Mouse (Mus musculus): Measurements from ENCODE around the gene Naglu. TPM values are rescaled to one million over a fixed set of nuclear protein-coding genes. Genes with fewer than 3 reads are reported as not detected.

Gene Naglu
- total RNA-seq, 2 experiments from 2014 or later = 9.4 to 10.2 TPM

DNA sequence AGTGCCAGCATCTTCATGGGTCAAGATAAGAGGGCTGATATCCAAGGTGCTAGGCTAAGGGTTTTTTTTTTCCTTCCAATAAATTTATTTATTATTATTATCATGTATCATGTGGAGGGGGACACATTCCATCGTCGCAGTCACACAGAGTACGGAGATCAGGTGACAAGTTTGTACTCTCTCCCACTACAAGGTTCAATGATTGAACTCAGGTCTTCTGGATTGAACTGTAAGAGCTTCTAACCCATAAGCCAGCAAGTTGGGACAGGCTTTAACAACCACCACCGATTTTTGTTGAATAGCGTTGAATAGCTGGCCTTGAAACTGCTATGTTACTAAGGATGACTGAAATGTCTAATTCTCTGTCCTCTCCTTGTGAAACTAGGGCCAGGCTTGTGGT is 10.6 kb downstream of the Naglu start:
- intact Hi-C loops (cut with DNase I) = loop anchor here (5.0 kb wide), 1 partner anchor 97 kb away; the partner anchor contains the start of gene Ccr10
- DNase-seq (ENCODE audit: extremely low spot score in 1 of 2, low spot score in 2 of 2) = no peak

GRCm38 (mm10) chr11:101081659-101082058 is 11.8 kb downstream of the Naglu start:
- intact Hi-C loops (cut with DNase I) = loop anchor here (5.0 kb wide), 1 partner anchor 96 kb away; the partner anchor contains the start of gene Ccr10
- DNase-seq (ENCODE audit: extremely low spot score in 1 of 2, low spot score in 2 of 2) = peak in 1 of 2 experiments; percentile 18

GRCm38 (mm10) chr11:101082208-101083082 is 12.6 kb downstream of the Naglu start, which contains the start of gene Coasy:
Gene Coasy (plus strand): TSS chr11:101082565.
- DNase-seq (ENCODE audit: extremely low spot score in 1 of 2, low spot score in 2 of 2) = peak; percentile 85 to 90
- intact Hi-C loops (cut with DNase I) = loop anchor here (5.0 kb wide), 1 partner anchor 95 kb away; the partner anchor contains the start of gene Ccr10

DNA sequence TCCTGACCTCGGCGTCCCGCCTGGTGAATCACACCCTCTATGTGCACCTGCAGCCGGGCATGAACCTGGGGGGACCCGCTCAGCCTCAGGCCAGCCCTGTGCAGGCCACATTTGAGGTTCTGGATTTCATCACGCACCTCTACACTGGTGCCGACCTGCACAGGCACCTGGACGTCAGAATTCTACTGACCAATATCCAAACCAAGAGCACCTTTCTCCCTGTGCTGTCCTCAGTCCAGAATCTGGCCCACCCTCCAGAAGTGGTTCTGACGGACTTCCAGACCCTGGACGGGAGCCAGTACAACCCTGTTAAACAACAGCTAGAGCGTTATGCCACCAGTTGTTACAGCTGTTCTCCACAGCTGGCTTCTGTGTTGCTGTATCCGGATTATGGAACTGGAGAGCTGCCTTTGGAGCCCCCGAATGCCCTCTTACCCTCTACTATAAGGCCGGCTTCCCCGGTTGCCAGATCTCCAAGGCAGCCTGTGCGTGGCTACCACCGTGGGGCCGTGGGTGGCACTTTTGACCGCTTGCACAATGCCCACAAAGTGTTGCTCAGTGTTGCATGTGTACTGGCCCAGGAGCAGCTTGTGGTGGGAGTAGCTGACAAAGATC is 13.4 kb downstream of the Naglu start:
- intact Hi-C loops (cut with DNase I) = loop anchor here (5.0 kb wide), 1 partner anchor 94 kb away; the partner anchor contains the start of gene Ccr10
- DNase-seq (ENCODE audit: extremely low spot score in 1 of 2, low spot score in 2 of 2) = peak in 1 of 2 experiments; percentile 65

DNA sequence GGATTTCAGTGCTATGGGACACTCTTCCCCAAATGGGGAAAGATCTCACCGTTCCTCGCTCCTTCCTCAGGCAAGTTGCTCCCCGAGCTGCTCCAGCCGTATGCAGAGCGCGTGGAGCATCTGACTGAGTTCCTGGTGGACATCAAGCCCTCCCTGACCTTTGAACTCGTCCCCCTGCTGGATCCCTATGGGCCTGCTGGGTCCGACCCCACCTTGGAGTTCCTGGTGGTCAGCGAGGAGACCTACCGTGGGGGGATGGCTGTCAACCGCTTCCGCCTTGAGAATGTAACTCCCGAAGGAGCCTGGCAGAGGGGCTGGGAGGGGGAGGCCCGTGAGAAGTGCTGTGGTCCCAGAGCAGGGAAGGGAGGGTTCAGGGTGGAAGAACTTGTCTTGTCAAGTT is 14.4 kb downstream of the Naglu start:
- DNase-seq (ENCODE audit: extremely low spot score in 1 of 2, low spot score in 2 of 2) = peak in 1 of 2 experiments; percentile 32
- intact Hi-C loops (cut with DNase I) = loop anchor here (5.0 kb wide), 1 partner anchor 93 kb away; the partner anchor contains the start of gene Ccr10

DNA sequence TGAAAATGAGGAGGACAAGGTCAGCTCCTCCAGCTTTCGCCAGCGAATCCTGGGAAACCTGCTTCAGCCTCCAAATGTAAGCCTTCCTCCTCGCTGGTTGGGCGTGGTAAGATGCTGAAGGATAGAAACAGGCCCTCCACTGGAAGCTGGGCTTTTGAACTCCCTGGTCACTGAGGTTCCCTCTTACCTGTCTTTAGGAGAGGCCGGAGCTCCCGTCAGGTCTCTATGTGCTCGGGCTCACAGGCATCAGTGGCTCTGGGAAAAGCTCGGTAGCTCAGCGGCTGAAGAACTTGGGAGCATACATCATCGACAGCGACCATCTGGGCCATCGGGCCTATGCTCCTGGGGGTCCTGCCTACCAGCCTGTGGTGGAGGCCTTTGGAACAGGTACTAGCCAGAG is 15.0 kb downstream of the Naglu start:
- intact Hi-C loops (cut with DNase I) = loop anchor here (5.0 kb wide), 1 partner anchor 92 kb away; the partner anchor contains the start of gene Ccr10

GRCm38 (mm10) chr11:101085617-101086322 is 16.0 kb downstream of the Naglu start:
- peak in 1 of 2 experiments; percentile 16 for DNase-seq (ENCODE audit: extremely low spot score in 1 of 2, low spot score in 2 of 2)
- intact Hi-C loops (cut with DNase I) = no loop called here

More for the DNA sequence above, 15.0 kb downstream of the Naglu start:
- peak in 1 of 2 experiments; percentile 22 for DNase-seq (ENCODE audit: extremely low spot score in 1 of 2, low spot score in 2 of 2)

DNA sequence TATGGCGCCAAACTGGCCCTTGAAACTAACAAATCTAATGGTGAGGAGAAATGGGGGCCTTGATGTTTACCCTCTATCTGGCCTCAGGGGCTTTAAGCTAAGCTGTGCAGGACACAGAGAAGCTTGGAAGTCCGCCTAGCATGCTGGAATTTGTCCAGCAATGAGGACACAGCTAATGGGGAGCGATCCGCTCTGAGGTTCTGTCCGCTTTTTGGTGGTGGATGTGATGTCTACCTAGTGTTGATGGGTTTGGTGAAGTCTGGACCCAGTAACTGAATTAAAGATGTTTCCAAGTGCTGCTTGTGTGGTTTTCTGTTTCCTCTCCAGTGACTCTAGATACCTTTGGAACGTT is 16.5 kb downstream of the Naglu start:
- no peak for DNase-seq (ENCODE audit: extremely low spot score in 1 of 2, low spot score in 2 of 2)
- intact Hi-C loops (cut with DNase I) = no loop called here

DNA sequence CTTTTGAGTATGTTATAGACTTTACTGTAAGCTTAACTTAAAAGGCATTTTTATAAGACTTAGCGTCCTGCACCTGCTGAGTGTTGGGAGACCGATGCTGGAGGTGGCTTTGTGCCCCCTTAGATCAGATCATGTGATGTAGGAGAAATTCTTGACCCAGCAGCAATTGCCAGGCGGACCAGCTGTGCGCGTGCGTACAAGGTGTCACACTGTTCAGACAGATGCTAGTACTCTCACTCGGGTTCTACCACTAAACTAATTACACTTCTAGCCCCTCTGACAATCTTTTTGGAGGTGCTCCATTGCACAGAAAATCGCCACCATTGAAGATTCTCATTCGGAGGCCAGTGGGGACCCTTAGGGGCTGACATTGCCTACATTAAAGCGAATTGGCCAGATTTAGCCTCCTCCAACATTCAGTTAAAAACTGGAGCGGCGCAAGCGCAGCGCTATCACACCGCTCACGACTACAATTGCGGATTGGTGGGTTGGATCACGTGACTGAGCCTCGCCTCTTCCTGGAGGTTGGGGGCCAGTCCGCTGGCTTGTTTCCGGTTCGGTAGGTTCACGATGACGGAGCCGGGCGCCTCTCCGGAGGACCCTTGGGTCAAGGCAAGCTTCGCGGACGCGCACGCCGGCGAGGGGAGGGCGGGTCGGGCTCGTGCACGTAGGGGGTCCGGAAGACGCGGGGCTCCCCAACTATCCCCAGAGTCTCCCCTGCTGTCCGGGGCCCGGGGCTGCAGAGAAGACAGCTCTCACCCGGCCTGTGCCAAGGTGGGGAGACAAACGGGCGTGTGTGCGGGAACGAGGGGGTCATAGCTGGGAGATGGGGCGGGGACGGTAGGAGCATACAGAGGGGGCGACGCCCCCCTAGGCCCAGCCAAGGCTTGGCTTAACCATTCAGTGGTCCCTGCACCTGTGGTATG is 17.2 kb downstream of the Naglu start, which contains the start of gene Mlx:
Gene Mlx (plus strand): TSS at position 522 of the 926 bp plus-strand sequence.
- intact Hi-C loops (cut with DNase I) = no loop called here
- peak; percentile 91 to 95 for DNase-seq (ENCODE audit: extremely low spot score in 1 of 2, low spot score in 2 of 2)

- intact Hi-C loops (cut with DNase I) = no loop called here
- DNase-seq (ENCODE audit: extremely low spot score in 1 of 2, low spot score in 2 of 2) = peak in 1 of 2 experiments; percentile 38
Observed at GRCm38 (mm10) chr11:101087682-101088055, 17.9 kb downstream of the Naglu start.

GRCm38 (mm10) chr11:101089931-101090330 is 20.1 kb downstream of the Naglu start:
- intact Hi-C loops (cut with DNase I) = no loop called here
- DNase-seq (ENCODE audit: extremely low spot score in 1 of 2, low spot score in 2 of 2) = no peak

DNA sequence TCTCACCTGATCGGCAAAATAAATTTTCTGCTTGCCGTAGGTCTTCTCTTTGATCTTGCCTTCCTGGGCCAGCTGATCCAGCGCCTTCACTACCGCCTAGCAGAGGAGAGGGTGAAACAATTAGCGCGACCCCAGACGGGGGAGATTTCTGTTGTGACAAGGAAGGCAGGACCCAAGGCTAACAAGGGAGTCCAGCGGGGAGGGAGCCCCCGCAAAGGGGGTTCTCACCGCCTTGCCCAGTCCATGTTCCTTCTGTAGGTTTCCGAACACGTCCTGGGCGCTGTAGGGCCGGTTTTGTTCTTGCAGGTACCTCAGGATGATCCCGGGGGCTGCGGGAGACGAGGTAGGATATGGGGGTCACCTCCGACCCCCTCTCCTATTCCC is 25.1 kb downstream of the Naglu start:
- DNase-seq (ENCODE audit: extremely low spot score in 1 of 2, low spot score in 2 of 2) = no peak
- intact Hi-C loops (cut with DNase I) = no loop called here

DNA sequence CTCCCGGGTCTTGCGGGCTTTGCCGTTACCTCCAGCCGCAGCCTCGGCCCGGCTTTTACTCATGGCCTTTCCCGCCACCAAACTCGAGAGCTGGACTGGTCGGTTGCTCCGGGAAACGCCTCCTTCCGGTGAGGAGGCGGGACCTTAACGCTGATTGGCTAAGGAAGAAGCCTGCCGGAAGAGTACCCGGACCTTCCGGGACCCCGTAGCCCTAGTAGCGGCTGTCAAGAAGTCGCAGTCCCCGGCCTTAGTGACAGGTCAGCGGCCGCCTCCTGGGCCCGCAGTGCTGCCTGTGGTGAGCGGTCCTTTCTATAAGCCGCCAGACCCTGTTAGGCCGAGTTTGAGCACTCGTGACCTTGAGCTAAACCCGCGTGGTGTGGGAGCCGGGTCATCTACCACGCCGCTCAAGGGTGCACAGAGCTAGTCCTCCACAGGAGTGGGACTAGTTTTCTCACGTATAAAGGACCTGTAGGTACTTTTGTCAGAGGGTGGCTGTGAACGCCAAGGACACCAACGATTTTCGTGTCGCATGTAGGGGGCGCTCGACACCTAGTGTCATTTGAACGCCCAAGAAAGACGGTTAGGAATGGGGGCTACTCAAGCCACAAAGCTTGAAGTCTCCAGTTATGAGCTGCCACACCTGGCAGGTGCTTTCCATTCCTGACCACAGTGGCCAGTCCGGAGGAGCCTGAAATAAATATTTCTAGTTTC is 25.7 kb downstream of the Naglu start, which contains the start of gene Psmc3ip:
Gene Psmc3ip (minus strand): TSS at position 123 of the 711 bp plus-strand sequence.
- DNase-seq (ENCODE audit: extremely low spot score in 1 of 2, low spot score in 2 of 2) = peak; percentile 94 to 96
- intact Hi-C loops (cut with DNase I) = loop anchor here (2.0 kb wide), 1 partner anchor 81 kb away; no protein-coding TSS in a partner anchor

DNA sequence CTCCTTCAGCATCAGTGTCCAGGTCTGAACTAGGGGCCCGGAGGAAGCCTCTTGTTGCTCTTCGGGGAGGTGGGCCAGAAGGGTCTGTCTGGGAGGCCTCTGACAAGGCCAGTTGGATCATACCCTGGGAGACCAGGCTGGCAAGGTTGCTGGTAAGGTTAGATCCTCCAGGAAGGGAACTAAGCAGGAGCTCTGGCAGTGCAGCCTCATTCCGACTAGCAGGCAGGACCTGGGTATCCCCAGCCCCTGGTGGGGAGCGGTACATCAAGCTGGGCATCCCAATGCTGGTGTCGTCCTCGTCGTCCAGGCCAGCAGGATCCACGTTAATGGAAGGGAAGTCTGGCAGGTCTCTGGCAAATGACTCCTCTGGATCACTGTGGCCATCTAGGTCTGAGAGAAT is 28.4 kb downstream of the Naglu start:
- DNase-seq (ENCODE audit: extremely low spot score in 1 of 2, low spot score in 2 of 2) = no peak
- intact Hi-C loops (cut with DNase I) = no loop called here

DNA sequence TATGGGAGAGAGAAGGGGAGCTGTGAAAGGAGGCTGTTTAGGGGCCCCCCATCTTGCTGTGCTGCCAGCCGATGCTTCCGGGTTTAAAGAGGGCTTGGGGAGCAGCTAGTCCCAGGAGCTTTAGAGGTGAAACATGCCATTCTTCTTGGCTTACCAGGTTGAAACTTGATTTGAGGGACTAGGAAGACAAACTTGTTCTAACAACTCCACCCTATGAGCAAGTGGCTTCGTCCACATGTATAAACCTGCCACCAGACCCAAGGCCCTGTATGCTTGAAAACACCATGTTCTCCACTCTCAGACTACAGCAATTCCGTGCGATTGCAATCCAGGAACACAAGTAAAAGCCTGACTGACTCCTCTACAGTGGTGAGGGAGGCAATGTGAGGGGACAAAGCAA is 33.2 kb downstream of the Naglu start:
- DNase-seq (ENCODE audit: extremely low spot score in 1 of 2, low spot score in 2 of 2) = no peak
- intact Hi-C loops (cut with DNase I) = no loop called here

DNA sequence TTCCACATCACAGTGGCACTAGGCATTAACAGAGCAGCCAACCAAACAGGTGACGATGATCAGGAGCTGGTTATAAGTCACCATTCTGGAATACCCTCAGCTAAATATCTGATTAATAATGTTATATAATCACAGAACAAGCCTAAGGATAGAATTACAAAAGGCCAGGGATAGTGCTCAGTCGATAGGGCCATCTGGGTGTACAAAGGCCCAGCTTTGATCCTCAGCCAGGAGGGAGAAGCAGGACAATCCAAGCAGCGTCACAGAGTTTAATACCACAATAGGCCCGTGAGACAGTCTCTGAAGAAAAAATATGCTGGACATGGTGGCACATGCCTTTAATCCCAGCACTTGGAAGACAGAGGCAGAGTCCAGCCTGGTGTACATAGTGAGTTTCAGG is 39.5 kb downstream of the Naglu start:
- DNase-seq (ENCODE audit: extremely low spot score in 1 of 2, low spot score in 2 of 2) = no peak
- intact Hi-C loops (cut with DNase I) = no loop called here

DNA sequence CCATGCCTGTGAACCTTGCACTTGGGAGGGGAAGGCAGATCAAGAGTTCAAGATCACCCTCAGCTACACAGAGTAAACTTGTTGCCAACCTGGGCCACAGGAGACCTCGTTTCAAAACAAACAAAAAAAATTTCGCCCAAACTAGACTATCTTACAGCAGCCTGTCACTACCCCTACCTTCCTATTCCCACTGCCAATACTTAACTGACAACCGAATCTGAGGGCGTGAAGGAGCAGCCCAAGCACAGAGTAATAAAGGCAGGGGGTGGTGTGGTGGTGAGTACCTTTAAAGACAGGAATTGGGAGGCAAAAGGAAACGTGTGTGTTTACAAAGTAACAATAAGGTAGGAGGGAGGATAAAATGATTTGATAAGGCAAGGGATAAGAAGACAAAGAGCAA is 40.9 kb downstream of the Naglu start:
- DNase-seq (ENCODE audit: extremely low spot score in 1 of 2, low spot score in 2 of 2) = no peak
- intact Hi-C loops (cut with DNase I) = no loop called here
